Mouse (Mus musculus) stomach, embryonic 16.5 days (tissue): ENCODE data around the gene Nt5c. TPM values are rescaled to one million over a fixed set of nuclear protein-coding genes. Genes with fewer than 3 reads are reported as not detected.

ENCODE experiments used
- ATAC-seq: fragments of 200-750 bp; cut with Nextera tagmentation; 2 replicates; pipeline ENCODE4 v1.8.0; 2017; ENCODE audit warnings: moderate number of reproducible peaks, moderate TSS enrichment; ENCODE audit not compliant: insufficient read depth, low FRiP score
- H3K27ac ChIP-seq: fragments of 300-500 bp; sonication (generic); 2 replicates; pipeline ENCODE4 v1.5.1; 2014; ENCODE audit warnings: low read length
- H3K27me3 ChIP-seq: fragments of 300-500 bp; sonication (generic); 2 replicates; pipeline ENCODE4 v1.6.1; 2014; ENCODE audit warnings: low read length, control low read depth, mixed read lengths; ENCODE audit not compliant: control insufficient read depth, insufficient read depth
- H3K36me3 ChIP-seq: fragments of 300-500 bp; sonication (generic); 2 replicates; pipeline ENCODE4 v1.6.1; 2014; ENCODE audit warnings: low read length; ENCODE audit not compliant: control insufficient read depth, insufficient read depth
- H3K4me1 ChIP-seq: fragments of 300-500 bp; sonication (generic); 2 replicates; pipeline ENCODE4 v1.6.1; 2014; ENCODE audit warnings: low read length, control low read depth, mixed read lengths; ENCODE audit not compliant: control insufficient read depth, insufficient read depth
- H3K4me2 ChIP-seq: fragments of 300-500 bp; sonication (generic); 2 replicates; pipeline ENCODE4 v1.6.1; 2014; ENCODE audit warnings: low read depth, low read length, mixed read lengths
- H3K4me3 ChIP-seq: fragments of 300-500 bp; sonication (generic); replicated peaks from 2 replicates; pipeline ENCODE4 v1.5.1; 2014; ENCODE audit warnings: mild to moderate bottlenecking, low read length
- H3K9ac ChIP-seq: fragments of 300-500 bp; sonication (generic); 2 replicates; pipeline ENCODE4 v1.6.1; 2014; ENCODE audit warnings: low read length
- H3K9me3 ChIP-seq: fragments of 300-500 bp; sonication (generic); replicated peaks from 2 replicates; pipeline ENCODE4 v1.6.1; 2016; ENCODE audit warnings: low read length, control low read depth; ENCODE audit not compliant: control insufficient read depth
- WGBS: fragments of 180-500 bp; shearing (Covaris S2); extraction: QIAGEN DNeasy Blood & Tissue Kit; methylation state at CpG from one replicate; pipeline ENCODE4 v1.1.7; 2014; 5-methylcytosine and 5-hydroxymethylcytosine counted together
- polyA plus RNA-seq: library from polyadenylated mRNA; unstranded; fragments of >200 nt; fragmentation: Nextera tagmentation; extraction: Ambion mirVana; gene quantifications from 2 replicates; pipeline ENCODE4 v1.2.1, GENCODE M21; 2015

The Nt5c gene
- polyA plus RNA-seq, 1 experiment from 2014 or later: 112 TPM

- no peak overlapping the region for H3K9ac ChIP-seq
- peaks cover 21% of the 10 kb centered on the region for H3K36me3 ChIP-seq
- no peaks in the 10 kb centered on the region for H3K9me3 ChIP-seq
- no peaks in the 10 kb centered on the region for H3K27me3 ChIP-seq
- ATAC-seq: no peak
- H3K4me1 ChIP-seq: no peaks in the 10 kb centered on the region
- no peak overlapping the region for H3K4me2 ChIP-seq
- H3K27ac ChIP-seq: no peak overlapping the region
- WGBS: 87% methylated on average over 2 of the region's 2 CpGs
- no peak overlapping the region for H3K4me3 ChIP-seq
Observed at GRCm38 (mm10) chr11:115522238-115522637, 30.6 kb upstream of the Nt5c start.

DNA sequence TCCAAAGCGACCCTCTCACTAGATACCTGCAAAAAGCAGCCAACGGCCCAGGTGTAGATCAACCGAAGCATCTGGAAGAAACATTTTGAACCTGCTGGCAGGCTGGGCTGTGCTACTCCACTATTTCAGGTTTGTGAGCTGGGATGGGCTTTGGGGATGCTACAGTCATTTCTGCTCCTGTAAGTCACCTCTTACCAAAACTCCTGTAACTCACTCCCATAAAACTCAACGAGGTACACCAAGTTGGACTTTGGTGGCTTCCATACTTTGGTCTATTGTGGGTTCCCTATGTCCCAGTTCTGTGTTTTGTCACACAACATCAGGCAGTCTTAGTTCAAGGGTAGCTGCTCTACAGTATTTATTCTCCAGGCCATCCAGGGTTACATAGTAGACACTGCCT lies 29.4 kb upstream of the Nt5c start:
- Histone ChIP-seq H3K9me3 (no peaks in the 10 kb centered on the region), H3K4me3 (no peak overlapping the region), H3K4me1 (no peaks in the 10 kb centered on the region), H3K9ac (no peak overlapping the region), H3K27me3 (no peaks in the 10 kb centered on the region), H3K4me2 (no peak overlapping the region), H3K27ac (no peak overlapping the region), H3K36me3 (peaks cover 15% of the 10 kb centered on the region; the same call in 1 of the 2 replicates)
- no peak for ATAC-seq
- WGBS: 84% methylated on average over 4 of the region's 4 CpGs

- WGBS: 77% methylated on average over 2 of the region's 2 CpGs
- Histone ChIP-seq H3K36me3 (0 out of 2 replicates have a peak, but pooled peaks cover 8% of the 10 kb centered on the region), H3K9me3 (no peaks in the 10 kb centered on the region), H3K27me3 (no peaks in the 10 kb centered on the region), H3K4me2 (no peak overlapping the region), H3K4me1 (no peaks in the 10 kb centered on the region), H3K27ac (no peak overlapping the region), H3K4me3 (no peak overlapping the region), H3K9ac (no peak overlapping the region)
- ATAC-seq: no peak
Observed at GRCm38 (mm10) chr11:115520218-115520617, 28.6 kb upstream of the Nt5c start.

DNA sequence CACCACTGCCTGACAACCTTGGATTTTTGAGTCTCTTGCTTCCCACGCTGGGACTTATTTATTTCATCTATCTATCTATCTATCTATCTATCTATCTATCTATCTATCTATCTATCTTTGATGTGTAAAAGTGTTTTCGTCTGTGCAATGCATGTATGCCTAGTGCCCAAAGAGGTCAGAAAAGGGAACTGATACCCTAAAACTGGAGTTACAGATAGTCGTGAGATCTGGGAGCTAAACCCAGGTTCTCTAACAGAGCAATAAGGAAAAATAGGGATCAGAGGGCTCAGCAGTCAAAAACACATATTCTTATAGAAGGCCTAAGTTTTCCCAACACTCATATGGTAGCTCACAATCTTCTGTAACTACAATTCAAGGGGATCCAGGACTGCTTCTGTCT lies 27.9 kb upstream of the Nt5c start:
- no peak for ATAC-seq
- Histone ChIP-seq H3K36me3 (0 out of 2 replicates have a peak, but pooled peaks cover 8% of the 10 kb centered on the region), H3K27ac (no peak overlapping the region), H3K9me3 (no peaks in the 10 kb centered on the region), H3K4me1 (no peaks in the 10 kb centered on the region), H3K9ac (no peak overlapping the region), H3K27me3 (no peaks in the 10 kb centered on the region), H3K4me2 (no peak overlapping the region), H3K4me3 (no peak overlapping the region)
- 80% methylated on average over 3 of the region's 3 CpGs for WGBS

GRCm38 (mm10) chr11:115518693-115519092 lies 27.0 kb upstream of the Nt5c start:
- 0 out of 2 replicates have a peak, but pooled peaks cover 4% of the 10 kb centered on the region for H3K36me3 ChIP-seq
- no peaks in the 10 kb centered on the region for H3K27me3 ChIP-seq
- ATAC-seq: no peak
- no peak overlapping the region for H3K27ac ChIP-seq
- 65% methylated on average over 9 of the region's 9 CpGs for WGBS
- H3K4me2 ChIP-seq: no peak overlapping the region
- H3K4me3 ChIP-seq: no peak overlapping the region
- H3K4me1 ChIP-seq: no peaks in the 10 kb centered on the region
- no peaks in the 10 kb centered on the region for H3K9me3 ChIP-seq
- no peak overlapping the region for H3K9ac ChIP-seq

GRCm38 (mm10) chr11:115516942-115517341 lies 25.3 kb upstream of the Nt5c start:
- no peak for ATAC-seq
- Histone ChIP-seq H3K4me3 (no peak overlapping the region), H3K4me2 (no peak overlapping the region), H3K9me3 (no peaks in the 10 kb centered on the region), H3K4me1 (peaks cover 10% of the 10 kb centered on the region), H3K27ac (no peak overlapping the region), H3K27me3 (no peaks in the 10 kb centered on the region), H3K36me3 (no peaks in the 10 kb centered on the region), H3K9ac (no peak overlapping the region)
- 75% methylated on average over 5 of the region's 5 CpGs for WGBS

DNA sequence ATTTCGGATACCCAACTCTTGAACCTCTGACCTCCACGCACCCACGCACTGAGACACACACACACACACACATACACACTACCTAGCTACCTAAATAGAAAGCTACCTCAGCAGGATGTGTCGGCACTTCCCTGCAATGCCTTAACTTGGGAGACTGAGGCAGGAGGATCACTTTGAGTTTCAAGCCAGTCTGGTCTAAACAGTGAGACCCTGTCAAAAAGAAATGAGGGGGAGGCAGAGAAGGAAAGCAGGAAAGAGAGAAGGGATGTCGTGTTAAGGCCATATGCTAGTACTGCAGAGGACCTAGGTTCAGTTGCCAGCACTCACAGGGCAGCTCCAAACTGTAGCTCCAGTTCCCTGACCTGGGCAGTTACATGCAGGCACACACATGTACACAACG lies 23.4 kb upstream of the Nt5c start:
- H3K4me2 ChIP-seq: no peak overlapping the region
- no peak for ATAC-seq

GRCm38 (mm10) chr11:115514238-115514663 lies 22.6 kb upstream of the Nt5c start, which contains the start of gene Jpt1:
Gene Jpt1, minus strand, starts transcription at chr11:115514387.
- WGBS: under 1% methylated on average over 24 of the region's 24 CpGs
- peak within 1 kb of the TSS; percentile 88 for H3K27ac ChIP-seq
- no peaks in the 10 kb centered on the region for H3K9me3 ChIP-seq
- peaks cover 33% of the 10 kb centered on the region for H3K4me1 ChIP-seq
- ATAC-seq: peak; percentile 98
- no peaks in the 10 kb centered on the region for H3K27me3 ChIP-seq
- H3K36me3 ChIP-seq: no peaks in the 10 kb centered on the region
- H3K4me2 ChIP-seq: peak within 1 kb of the TSS; percentile 91
- H3K9ac ChIP-seq: peak within 1 kb of the TSS; percentile 97
- H3K4me3 ChIP-seq: peak within 1 kb of the TSS; percentile 98

More for the DNA sequence above, 23.4 kb upstream of the Nt5c start:
- H3K9ac ChIP-seq: no peak overlapping the region
- 67% methylated on average over 6 of the region's 6 CpGs for WGBS
- no peak overlapping the region for H3K27ac ChIP-seq
- H3K9me3 ChIP-seq: no peaks in the 10 kb centered on the region
- H3K27me3 ChIP-seq: no peaks in the 10 kb centered on the region
- H3K4me1 ChIP-seq: peaks cover 29% of the 10 kb centered on the region
- H3K36me3 ChIP-seq: no peaks in the 10 kb centered on the region
- no peak overlapping the region for H3K4me3 ChIP-seq

- Histone ChIP-seq H3K4me1 (peaks cover 37% of the 10 kb centered on the region), H3K9ac (peak overlapping the region; percentile 97), H3K9me3 (no peaks in the 10 kb centered on the region), H3K36me3 (no peaks in the 10 kb centered on the region), H3K27ac (peak overlapping the region; percentile 88), H3K4me2 (peak overlapping the region; percentile 91), H3K27me3 (no peaks in the 10 kb centered on the region), H3K4me3 (peak overlapping the region; percentile 98)
- peak; percentile 65 for ATAC-seq
- under 1% methylated on average over 57 of the region's 57 CpGs for WGBS
Observed at GRCm38 (mm10) chr11:115513271-115514237, 21.9 kb upstream of the Nt5c start.
